In the genomic region with DNA sequence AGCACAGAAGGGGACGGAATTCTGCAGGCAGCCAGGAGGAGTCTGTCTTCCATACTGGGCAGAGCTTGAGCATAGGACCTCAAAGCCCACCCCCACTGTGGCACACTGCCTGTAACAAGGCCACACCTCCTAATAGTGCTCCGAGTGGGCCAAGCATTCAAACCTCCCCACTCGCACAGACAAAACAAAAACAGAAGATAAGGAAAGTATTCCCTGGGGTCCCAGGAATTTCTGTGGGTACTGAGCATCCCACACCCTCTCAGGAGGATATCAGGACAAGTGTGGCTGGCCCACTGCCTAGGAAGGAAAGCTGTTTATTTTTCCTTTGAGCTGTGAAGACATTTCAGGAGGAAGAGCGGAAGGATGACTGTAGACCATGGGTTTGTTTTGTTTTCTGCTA, we compare ENCODE assay signal across 20 mouse cellular contexts.
DNase-seq lines count a peak whose midpoint lies in the region; ATAC-seq lines count a peak whose summit lies in the region.
"Had no signal": no experiment of that assay in that cellular context is flagged by ENCODE, and none has a peak within 500 bp of the region (broad histone marks: within the 10 kb centered on the region; RNA-seq: fewer than 3 reads in every experiment).

No protein-coding gene starts in this region.

- no peak overlapping the region for H3K4me3 ChIP-seq in embryonic facial prominence, embryonic 14.5 days (ENCODE audit: low read depth, low read length)
- no peak overlapping the region for H3K4me3 ChIP-seq in embryonic facial prominence, embryonic 10.5 days
- H3K4me3 ChIP-seq in midbrain, embryonic 14.5 days (replicated peaks; ENCODE audit: low read depth, low read length): no peak overlapping the region
- H3K4me3 ChIP-seq in midbrain, embryonic 15.5 days: no peak overlapping the region
- no peak overlapping the region for H3K4me3 ChIP-seq in heart, embryonic 15.5 days
- H3K4me3 ChIP-seq in limb, embryonic 10.5 days: no peak overlapping the region
- H3K4me3 ChIP-seq: embryonic facial prominence, embryonic 12.5 days; forebrain, embryonic 15.5 days; liver, embryonic 15.5 days; midbrain, embryonic 13.5 days; neural tube, embryonic 15.5 days had no signal

- peak; percentile 29 for DNase-seq in embryonic facial prominence, embryonic 14.5 days (ENCODE audit: low spot score)
- no peak for DNase-seq in embryonic facial prominence, embryonic 10.5 days (ENCODE audit: low spot score)
- DNase-seq in midbrain, embryonic 14.5 days: peak; percentile 13
- DNase-seq in frontal cortex, postnatal 36 days (ENCODE audit: low spot score in 2 of 2): no peak
- DNase-seq in right cerebral cortex, adult 18-20 months: no peak
- DNase-seq in limb, embryonic 10.5 days (ENCODE audit: low spot score): no peak
- DNase-seq: adrenal gland, postnatal 10 days; cerebellum, adult 9-11 months; gastrocnemius, postnatal 25 days had no signal

- H3K27ac ChIP-seq in embryonic facial prominence, embryonic 14.5 days (replicated peaks; ENCODE audit: low read depth, low read length): no peak overlapping the region
- H3K27ac ChIP-seq in embryonic facial prominence, embryonic 10.5 days (replicated peaks): no peak overlapping the region
- no peak overlapping the region for H3K27ac ChIP-seq in midbrain, embryonic 14.5 days (replicated peaks; ENCODE audit: low read depth, low read length)
- no peak overlapping the region for H3K27ac ChIP-seq in midbrain, embryonic 15.5 days
- H3K27ac ChIP-seq in heart, embryonic 15.5 days: peak overlapping the region; percentile 55
- no peak overlapping the region for H3K27ac ChIP-seq in limb, embryonic 10.5 days
- H3K27ac ChIP-seq: embryonic facial prominence, embryonic 12.5 days; forebrain, embryonic 15.5 days; hindbrain, postnatal 0 days; liver, embryonic 15.5 days; midbrain, embryonic 13.5 days; neural tube, embryonic 15.5 days; stomach, postnatal 0 days had no signal

- H3K27me3 ChIP-seq in embryonic facial prominence, embryonic 14.5 days (replicated peaks; ENCODE audit: control insufficient read depth, insufficient read depth, low read length): no peaks in the 10 kb centered on the region
- H3K27me3 ChIP-seq in embryonic facial prominence, embryonic 10.5 days (replicated peaks; ENCODE audit: low read depth, poor library complexity, severe bottlenecking): no peaks in the 10 kb centered on the region
- no peaks in the 10 kb centered on the region for H3K27me3 ChIP-seq in midbrain, embryonic 14.5 days (ENCODE audit: control insufficient read depth, insufficient read depth, low read length)
- no peaks in the 10 kb centered on the region for H3K27me3 ChIP-seq in midbrain, embryonic 15.5 days (replicated peaks)
- H3K27me3 ChIP-seq in heart, embryonic 15.5 days: no peaks in the 10 kb centered on the region
- no peaks in the 10 kb centered on the region for H3K27me3 ChIP-seq in limb, embryonic 10.5 days (ENCODE audit: low read depth, poor library complexity, severe bottlenecking)
- H3K27me3 ChIP-seq: embryonic facial prominence, embryonic 12.5 days; forebrain, embryonic 15.5 days; liver, embryonic 15.5 days; midbrain, embryonic 13.5 days; neural tube, embryonic 15.5 days; Patski had no signal

- WGBS in embryonic facial prominence, embryonic 14.5 days: 53% methylated on average over 4 of the region's 4 CpGs
- WGBS in embryonic facial prominence, embryonic 10.5 days: 74% methylated on average over 4 of the region's 4 CpGs
- 79% methylated on average over 4 of the region's 4 CpGs for WGBS in midbrain, embryonic 14.5 days
- WGBS in midbrain, embryonic 15.5 days: 61% methylated on average over 4 of the region's 4 CpGs
- WGBS in heart, embryonic 15.5 days: 28% methylated on average over 4 of the region's 4 CpGs
- 81% methylated on average over 4 of the region's 4 CpGs for WGBS in limb, embryonic 10.5 days

- no peaks in the 10 kb centered on the region for H3K4me1 ChIP-seq in embryonic facial prominence, embryonic 14.5 days (ENCODE audit: control insufficient read depth, insufficient read depth, low read length)
- no peaks in the 10 kb centered on the region for H3K4me1 ChIP-seq in embryonic facial prominence, embryonic 10.5 days
- no peaks in the 10 kb centered on the region for H3K4me1 ChIP-seq in midbrain, embryonic 14.5 days (ENCODE audit: control insufficient read depth, insufficient read depth, low read length)
- no peaks in the 10 kb centered on the region for H3K4me1 ChIP-seq in midbrain, embryonic 15.5 days
- peaks cover 34% of the 10 kb centered on the region for H3K4me1 ChIP-seq in heart, embryonic 15.5 days (replicated peaks)
- no peaks in the 10 kb centered on the region for H3K4me1 ChIP-seq in limb, embryonic 10.5 days
- H3K4me1 ChIP-seq: embryonic facial prominence, embryonic 12.5 days; forebrain, embryonic 15.5 days; liver, embryonic 15.5 days; midbrain, embryonic 13.5 days; neural tube, embryonic 15.5 days had no signal

- no peak overlapping the region for H3K9ac ChIP-seq in embryonic facial prominence, embryonic 14.5 days (ENCODE audit: low read depth, low read length)
- no peak overlapping the region for H3K9ac ChIP-seq in midbrain, embryonic 14.5 days (replicated peaks; ENCODE audit: low read length)
- H3K9ac ChIP-seq in midbrain, embryonic 15.5 days: no peak overlapping the region
- H3K9ac ChIP-seq in heart, embryonic 15.5 days: no peak overlapping the region
- H3K9ac ChIP-seq: embryonic facial prominence, embryonic 12.5 days; forebrain, embryonic 15.5 days; liver, embryonic 15.5 days; midbrain, embryonic 13.5 days; neural tube, embryonic 15.5 days had no signal

- no peak for ATAC-seq in embryonic facial prominence, embryonic 14.5 days (ENCODE audit: low read depth)
- no peak for ATAC-seq in midbrain, embryonic 14.5 days (ENCODE audit: low FRiP score, low TSS enrichment)
- ATAC-seq in midbrain, embryonic 15.5 days (replicated peaks): no peak
- peak; percentile 78 for ATAC-seq in heart, embryonic 15.5 days (replicated peaks; ENCODE audit: insufficient number of reproducible peaks, insufficient read depth, low FRiP score, low read depth)
- ATAC-seq: forebrain, embryonic 15.5 days; hindbrain, postnatal 0 days; intestine, postnatal 0 days; midbrain, embryonic 13.5 days; Patski had no signal

- 0 out of 2 replicates have a peak, but pooled peaks cover 4% of the 10 kb centered on the region for H3K9me3 ChIP-seq in embryonic facial prominence, embryonic 14.5 days (ENCODE audit: control insufficient read depth, low read length)
- no peaks in the 10 kb centered on the region for H3K9me3 ChIP-seq in embryonic facial prominence, embryonic 10.5 days
- H3K9me3 ChIP-seq in midbrain, embryonic 14.5 days (ENCODE audit: control insufficient read depth, low read length): no peaks in the 10 kb centered on the region
- H3K9me3 ChIP-seq in midbrain, embryonic 15.5 days: no peaks in the 10 kb centered on the region
- 0 out of 2 replicates have a peak, but pooled peaks cover 3% of the 10 kb centered on the region for H3K9me3 ChIP-seq in heart, embryonic 15.5 days (replicated peaks)
- H3K9me3 ChIP-seq in limb, embryonic 10.5 days (replicated peaks): no peaks in the 10 kb centered on the region
- H3K9me3 ChIP-seq: embryonic facial prominence, embryonic 12.5 days; forebrain, embryonic 15.5 days; liver, embryonic 15.5 days; midbrain, embryonic 13.5 days; neural tube, embryonic 15.5 days had no signal

- H3K36me3 ChIP-seq in embryonic facial prominence, embryonic 14.5 days (ENCODE audit: control insufficient read depth, insufficient read depth, low read length): 0 out of 2 replicates have a peak, but pooled peaks cover 3% of the 10 kb centered on the region
- H3K36me3 ChIP-seq in embryonic facial prominence, embryonic 10.5 days (replicated peaks): peaks cover 60% of the 10 kb centered on the region
- H3K36me3 ChIP-seq in midbrain, embryonic 14.5 days (ENCODE audit: control insufficient read depth, insufficient read depth, low read length): no peaks in the 10 kb centered on the region
- H3K36me3 ChIP-seq in midbrain, embryonic 15.5 days (replicated peaks): peaks cover 2% of the 10 kb centered on the region; the same call in 1 of the 2 replicates
- H3K36me3 ChIP-seq in heart, embryonic 15.5 days: peaks cover 3% of the 10 kb centered on the region; the same call in 1 of the 2 replicates
- H3K36me3 ChIP-seq in limb, embryonic 10.5 days: peaks cover 51% of the 10 kb centered on the region
- H3K36me3 ChIP-seq: liver, embryonic 15.5 days had no signal

- no peak overlapping the region for H3K4me2 ChIP-seq in embryonic facial prominence, embryonic 14.5 days (ENCODE audit: low read depth, low read length)
- H3K4me2 ChIP-seq in midbrain, embryonic 14.5 days (ENCODE audit: low read length): no peak overlapping the region
- H3K4me2 ChIP-seq in midbrain, embryonic 15.5 days: no peak overlapping the region
- H3K4me2 ChIP-seq in heart, embryonic 15.5 days: no peak overlapping the region
- H3K4me2 ChIP-seq: embryonic facial prominence, embryonic 12.5 days; forebrain, embryonic 15.5 days; liver, embryonic 15.5 days; midbrain, embryonic 13.5 days; neural tube, embryonic 15.5 days had no signal

Comparison
In these comparisons a context has a peak if more than half of its experiments do, and no peak if none do; other contexts are left out.
1. DNase-seq: peak in embryonic facial prominence, embryonic 14.5 days (single experiment) and midbrain, embryonic 14.5 days (single experiment); none in embryonic facial prominence, embryonic 10.5 days (single experiment), frontal cortex, postnatal 36 days (0 of 2), right cerebral cortex, adult 18-20 months (single experiment) and limb, embryonic 10.5 days (single experiment).